Mouse (Mus musculus) liver, embryonic 14.5 days (tissue): Measurements from ENCODE around the gene Cabp2.

Source experiments
- CTCF ChIP-seq: IDR thresholded peaks from 2 replicates; pipeline ENCODE4 v1.5.1; 2016; ENCODE audit warnings: antibody characterized with exemption, low read depth, control low read depth
- EP300 ChIP-seq: IDR thresholded peaks from 2 replicates; pipeline ENCODE4 v1.6.1; 2016; ENCODE audit warnings: antibody characterized with exemption, low read depth

- TF ChIP-seq CTCF (no peak), EP300 (no peak)
Observed at GRCm38 (mm10) chr19:4121097-4121805, 39.9 kb downstream of the Cabp2 start.
